Mouse (Mus musculus): ENCODE measurements around the gene Usp49. TPM values are rescaled to one million over a fixed set of nuclear protein-coding genes. Genes with fewer than 3 reads are reported as not detected.
A peak's percentile ranks its signal among the peaks of the same experiment; 100 is the strongest.
"Not testable (repeated sequence)": the region's sequence is repeated elsewhere in the genome, so short reads cannot be mapped to it uniquely, and the experiment has no call there.

Usp49 gene
- polyA plus RNA-seq, 1 experiment from 2014 or later: 10.8 TPM

DNA sequence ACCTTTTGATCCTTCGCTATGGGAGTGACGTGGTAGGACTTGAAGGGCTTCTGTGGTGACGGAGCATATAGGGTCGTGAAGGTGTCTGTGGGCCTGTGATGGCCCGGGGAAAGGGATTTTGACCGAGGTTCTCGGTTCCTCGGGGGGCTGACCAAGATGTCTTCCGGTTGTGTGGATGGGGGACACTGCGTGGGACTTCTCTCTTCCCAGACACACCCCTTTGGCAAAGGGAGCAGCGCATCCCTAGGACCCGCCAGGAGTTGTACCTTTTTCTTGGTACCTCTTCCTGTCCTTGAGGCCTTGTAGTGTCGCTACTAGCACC lies 18.9 kb upstream of the Usp49 start:
- Histone ChIP-seq H3K4me3 (replicated peaks) (peak overlapping the region; percentile 54), H3K27ac (no peak overlapping the region; the same call in 1 of the 2 replicates), H3K36me3 (peaks cover 46% of the 10 kb centered on the region), H3K9me3 (no peaks in the 10 kb centered on the region), H3K4me2 (replicated peaks) (peak overlapping the region; percentile 68), H3K4me1 (replicated peaks) (peaks cover 26% of the 10 kb centered on the region), H3K9ac (replicated peaks) (peak overlapping the region; percentile 71), H3K27me3 (no peaks in the 10 kb centered on the region)
- no peak for ATAC-seq
- under 1% methylated on average over 13 of the region's 13 CpGs for WGBS

GRCm38 (mm10) chr17:47614018-47614417 lies 16.5 kb upstream of the Usp49 start:
- Histone ChIP-seq H3K36me3 (peaks cover 44% of the 10 kb centered on the region), H3K4me3 (replicated peaks) (no peak overlapping the region), H3K4me1 (replicated peaks) (peaks cover 26% of the 10 kb centered on the region), H3K4me2 (replicated peaks) (no peak overlapping the region), H3K27ac (no peak overlapping the region), H3K27me3 (no peaks in the 10 kb centered on the region), H3K9me3 (no peaks in the 10 kb centered on the region), H3K9ac (replicated peaks) (no peak overlapping the region)
- ATAC-seq: no peak
- WGBS: 82% methylated on average over 1 of the region's 1 CpGs

DNA sequence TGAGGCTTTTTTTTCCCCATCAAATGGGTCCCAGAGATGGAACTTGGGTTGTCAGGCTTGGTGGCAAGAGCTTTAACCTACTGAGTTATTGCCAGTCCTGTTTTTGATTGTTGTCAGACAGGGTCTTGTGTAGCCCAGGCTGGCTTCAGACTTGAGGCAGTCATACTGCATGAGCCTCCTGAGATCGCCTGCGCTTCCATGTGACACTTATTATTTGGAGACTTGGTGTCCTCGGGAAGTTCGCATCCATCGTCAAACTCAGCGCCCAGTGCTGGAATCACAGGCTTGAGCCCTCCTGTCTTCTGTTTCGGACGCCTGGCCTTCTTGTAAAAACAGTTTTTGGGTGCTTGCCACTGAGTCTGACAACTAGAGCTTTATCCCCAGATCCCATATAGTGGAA lies 14.4 kb upstream of the Usp49 start:
- WGBS: 97% methylated on average over 8 of the region's 8 CpGs

DNA sequence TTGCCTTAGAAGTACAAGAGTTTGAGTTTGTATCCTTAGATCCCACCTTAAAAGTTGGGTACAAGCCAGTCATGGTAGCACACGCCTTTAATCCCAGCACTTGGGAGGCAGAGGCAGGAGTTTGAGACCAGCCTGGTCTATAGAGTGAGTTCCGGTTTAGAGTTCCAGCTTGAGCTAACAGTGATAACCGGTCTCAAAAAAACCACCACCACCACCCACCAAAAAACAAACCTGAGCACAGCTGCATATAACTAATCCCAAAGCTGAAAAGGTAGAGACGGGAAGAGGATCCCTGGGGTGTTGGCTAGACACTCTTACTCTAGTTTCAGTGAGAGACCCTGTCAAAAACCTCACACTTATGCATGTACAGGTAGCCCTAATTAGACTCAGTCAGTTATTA lies 13.8 kb upstream of the Usp49 start:
- peaks cover 13% of the 10 kb centered on the region for H3K4me1 ChIP-seq (replicated peaks)
- H3K4me3 ChIP-seq (replicated peaks): no peak overlapping the region
- 90% methylated on average over 4 of the region's 4 CpGs for WGBS
- H3K9me3 ChIP-seq: no peaks in the 10 kb centered on the region
- no peak overlapping the region for H3K27ac ChIP-seq
- H3K27me3 ChIP-seq: no peaks in the 10 kb centered on the region
- H3K36me3 ChIP-seq: peaks cover 65% of the 10 kb centered on the region
- ATAC-seq: no peak
- no peak overlapping the region for H3K9ac ChIP-seq (replicated peaks)
- H3K4me2 ChIP-seq (replicated peaks): no peak overlapping the region

More for the DNA sequence above, 14.4 kb upstream of the Usp49 start:
- peaks cover 13% of the 10 kb centered on the region for H3K4me1 ChIP-seq (replicated peaks)
- no peak overlapping the region for H3K9ac ChIP-seq (replicated peaks)
- H3K4me2 ChIP-seq (replicated peaks): no peak overlapping the region
- H3K27ac ChIP-seq: no peak overlapping the region
- no peaks in the 10 kb centered on the region for H3K9me3 ChIP-seq
- ATAC-seq: no peak
- no peaks in the 10 kb centered on the region for H3K27me3 ChIP-seq
- H3K4me3 ChIP-seq (replicated peaks): no peak overlapping the region
- peaks cover 60% of the 10 kb centered on the region for H3K36me3 ChIP-seq

- Histone ChIP-seq H3K4me2 (replicated peaks) (no peak overlapping the region), H3K4me3 (replicated peaks) (no peak overlapping the region), H3K9me3 (no peaks in the 10 kb centered on the region), H3K36me3 (peaks cover 76% of the 10 kb centered on the region), H3K4me1 (replicated peaks) (peaks cover 3% of the 10 kb centered on the region), H3K9ac (replicated peaks) (no peak overlapping the region), H3K27ac (no peak overlapping the region), H3K27me3 (no peaks in the 10 kb centered on the region)
- 91% methylated on average over 9 of the region's 9 CpGs for WGBS
- ATAC-seq: no peak
Measured at GRCm38 (mm10) chr17:47617605-47618307, 12.7 kb upstream of the Usp49 start.

DNA sequence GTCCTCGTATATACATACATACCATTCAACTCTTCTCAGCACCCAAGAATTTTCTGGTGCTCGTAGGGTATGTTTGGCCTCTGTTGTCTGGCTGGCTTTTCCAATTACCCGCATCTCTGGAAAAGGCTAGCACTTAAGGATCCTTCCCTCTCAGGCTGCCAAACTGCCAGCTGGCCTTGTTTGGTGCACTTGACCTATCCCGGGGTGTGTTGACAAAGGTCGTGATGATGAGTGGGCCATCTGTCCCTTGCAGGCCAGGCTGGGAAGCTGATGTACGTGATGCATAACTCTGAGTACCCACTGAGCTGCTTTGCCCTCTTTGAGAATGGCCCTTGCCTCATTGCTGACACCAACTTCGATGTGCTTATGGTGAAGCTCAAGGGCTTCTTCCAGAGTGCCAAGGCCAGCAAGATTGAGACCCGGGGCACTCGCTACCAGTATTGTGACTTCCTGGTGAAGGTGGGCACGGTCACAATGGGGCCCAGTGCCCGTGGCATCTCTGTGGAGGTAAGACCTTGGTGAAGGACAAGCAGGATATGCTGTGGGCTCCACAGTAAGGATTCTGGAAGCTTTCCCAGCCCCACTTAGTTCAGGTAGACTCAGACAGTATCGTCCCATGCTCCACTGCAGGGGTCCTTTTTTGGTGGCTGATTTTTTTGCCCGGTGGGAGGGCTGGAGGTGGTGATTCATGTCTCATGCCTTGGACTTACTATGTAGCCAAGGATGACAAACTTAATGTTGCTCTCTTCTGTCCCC lies 11.8 kb upstream of the Usp49 start:
- Histone ChIP-seq H3K9me3 (no peaks in the 10 kb centered on the region), H3K9ac (replicated peaks) (no peak overlapping the region), H3K27me3 (no peaks in the 10 kb centered on the region), H3K36me3 (peaks cover 83% of the 10 kb centered on the region), H3K4me3 (replicated peaks) (no peak overlapping the region), H3K4me1 (replicated peaks) (no peaks in the 10 kb centered on the region; the same call in 1 of the 2 replicates), H3K4me2 (replicated peaks) (no peak overlapping the region), H3K27ac (no peak overlapping the region)
- no peak for ATAC-seq
- WGBS: 89% methylated on average over 13 of the region's 13 CpGs

DNA sequence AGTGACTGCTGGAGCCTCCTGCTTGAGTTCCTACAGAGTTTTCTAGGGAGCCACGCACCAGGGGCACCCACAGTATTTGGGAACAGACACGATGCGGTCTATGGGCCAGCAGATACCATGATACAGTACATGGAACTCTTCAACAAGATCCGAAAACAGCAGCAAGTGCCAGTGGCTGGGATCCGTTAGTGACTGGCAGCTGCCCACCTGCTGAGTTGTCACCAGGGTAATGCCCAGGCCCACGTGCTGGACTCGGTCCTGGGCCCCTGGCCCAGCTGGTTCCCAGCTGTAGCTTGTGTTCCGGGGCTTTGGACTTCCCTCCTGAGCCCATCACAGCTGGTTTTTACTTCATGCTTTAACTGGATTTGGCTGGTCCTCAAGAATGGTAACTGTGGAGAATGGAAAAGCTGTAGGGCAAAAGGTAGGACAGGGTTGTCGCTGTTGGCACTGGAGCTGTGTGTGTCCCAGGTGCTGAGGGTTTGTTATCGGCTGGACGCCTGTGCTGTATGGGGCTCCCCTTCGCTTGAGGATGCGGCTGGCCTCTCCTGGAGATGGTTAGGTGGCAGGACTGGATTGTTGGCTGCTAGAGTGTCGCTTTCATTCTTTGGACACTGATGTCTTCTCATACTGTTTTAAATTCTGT lies 7.5 kb upstream of the Usp49 start:
- peaks cover 72% of the 10 kb centered on the region for H3K36me3 ChIP-seq

DNA sequence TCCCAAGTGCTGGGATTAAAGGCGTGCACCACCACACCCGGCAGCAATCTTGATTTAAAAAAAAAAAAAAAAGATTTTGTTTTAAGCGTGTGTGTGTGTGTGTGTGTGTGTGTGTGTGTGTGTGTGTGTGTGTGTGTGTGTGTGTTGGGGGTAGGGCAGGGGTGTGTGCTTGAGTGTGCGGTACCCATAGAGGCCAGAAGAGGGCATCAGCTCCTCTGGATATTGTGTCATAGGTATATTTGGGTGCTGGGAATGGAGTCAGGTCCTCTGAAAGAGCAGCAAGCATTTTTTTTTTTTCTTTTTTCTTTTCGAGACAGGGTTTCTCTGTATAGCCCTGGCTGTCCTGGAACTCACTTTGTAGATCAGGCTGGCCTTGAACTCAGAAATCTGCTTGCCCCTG lies 5.9 kb upstream of the Usp49 start:
- H3K9me3 ChIP-seq; H3K4me3 ChIP-seq (replicated peaks); H3K9ac ChIP-seq (replicated peaks); H3K27ac ChIP-seq; H3K27me3 ChIP-seq; H3K4me1 ChIP-seq (replicated peaks); H3K4me2 ChIP-seq (replicated peaks); ATAC-seq: not testable (repeated sequence)
- H3K36me3 ChIP-seq: peaks cover 62% of the 10 kb centered on the region
- WGBS: 97% methylated on average over 4 of the region's 5 CpGs

More for the DNA sequence above, 7.5 kb upstream of the Usp49 start:
- ATAC-seq: no peak
- 92% methylated on average over 14 of the region's 14 CpGs for WGBS
- H3K4me2 ChIP-seq (replicated peaks): no peak overlapping the region
- H3K9me3 ChIP-seq: no peaks in the 10 kb centered on the region
- no peak overlapping the region for H3K9ac ChIP-seq (replicated peaks)
- no peak overlapping the region for H3K4me3 ChIP-seq (replicated peaks)
- H3K27me3 ChIP-seq: no peaks in the 10 kb centered on the region
- H3K27ac ChIP-seq: no peak overlapping the region
- H3K4me1 ChIP-seq (replicated peaks): peaks cover 1% of the 10 kb centered on the region

GRCm38 (mm10) chr17:47625088-47625487 lies 5.4 kb upstream of the Usp49 start:
- Histone ChIP-seq H3K4me1 (replicated peaks) (peaks cover 9% of the 10 kb centered on the region), H3K27ac (no peak overlapping the region), H3K9me3 (no peaks in the 10 kb centered on the region), H3K36me3 (peaks cover 57% of the 10 kb centered on the region), H3K4me2 (replicated peaks) (no peak overlapping the region), H3K27me3 (no peaks in the 10 kb centered on the region), H3K9ac (replicated peaks) (no peak overlapping the region), H3K4me3 (replicated peaks) (no peak overlapping the region)
- over 99% methylated on average over 2 of the region's 2 CpGs for WGBS
- no peak for ATAC-seq

GRCm38 (mm10) chr17:47626031-47626430 lies 4.5 kb upstream of the Usp49 start:
- Histone ChIP-seq H3K36me3 (peaks cover 50% of the 10 kb centered on the region), H3K9me3 (no peaks in the 10 kb centered on the region), H3K27me3 (no peaks in the 10 kb centered on the region), H3K4me2 (replicated peaks) (no peak overlapping the region), H3K4me3 (replicated peaks) (no peak overlapping the region), H3K27ac (no peak overlapping the region), H3K9ac (replicated peaks) (no peak overlapping the region), H3K4me1 (replicated peaks) (peaks cover 17% of the 10 kb centered on the region)
- ATAC-seq: no peak
- WGBS: 92% methylated on average over 5 of the region's 5 CpGs

GRCm38 (mm10) chr17:47627791-47628190 lies 2.7 kb upstream of the Usp49 start:
- ATAC-seq: no peak
- Histone ChIP-seq H3K36me3 (peaks cover 32% of the 10 kb centered on the region), H3K27me3 (no peaks in the 10 kb centered on the region), H3K9ac (replicated peaks) (peak overlapping the region; percentile 84; the same call in 1 of the 2 replicates), H3K9me3 (no peaks in the 10 kb centered on the region), H3K4me2 (replicated peaks) (peak overlapping the region; percentile 76), H3K4me3 (replicated peaks) (peak overlapping the region; percentile 72), H3K4me1 (replicated peaks) (peaks cover 34% of the 10 kb centered on the region), H3K27ac (no peak overlapping the region)
- 81% methylated on average over 2 of the region's 2 CpGs for WGBS
